Mouse (Mus musculus) splenic B cell, adult 2 months (primary cell): ENCODE data around the gene Pask.
"Not testable (repeated sequence)": the region's sequence is repeated elsewhere in the genome, so short reads cannot be mapped to it uniquely, and the experiment has no call there.

Source experiments
- DNase-seq: peaks from one replicate; pipeline ENCODE4 v3.0.0-alpha.2; 2011; ENCODE audit warnings: low read depth, low spot score
- H3K27me3 ChIP-seq: 2 replicates; pipeline ENCODE4 v1.6.1; 2012; ENCODE audit warnings: mild to moderate bottlenecking, low read length, moderate library complexity, mixed read lengths; ENCODE audit not compliant: control insufficient read depth, poor library complexity, insufficient read depth, severe bottlenecking
- H3K36me3 ChIP-seq: 2 replicates; pipeline ENCODE4 v1.6.1; 2012; ENCODE audit warnings: mild to moderate bottlenecking, low read length, moderate library complexity, mixed read lengths; ENCODE audit not compliant: control insufficient read depth, poor library complexity, insufficient read depth, severe bottlenecking

The Pask gene

DNA sequence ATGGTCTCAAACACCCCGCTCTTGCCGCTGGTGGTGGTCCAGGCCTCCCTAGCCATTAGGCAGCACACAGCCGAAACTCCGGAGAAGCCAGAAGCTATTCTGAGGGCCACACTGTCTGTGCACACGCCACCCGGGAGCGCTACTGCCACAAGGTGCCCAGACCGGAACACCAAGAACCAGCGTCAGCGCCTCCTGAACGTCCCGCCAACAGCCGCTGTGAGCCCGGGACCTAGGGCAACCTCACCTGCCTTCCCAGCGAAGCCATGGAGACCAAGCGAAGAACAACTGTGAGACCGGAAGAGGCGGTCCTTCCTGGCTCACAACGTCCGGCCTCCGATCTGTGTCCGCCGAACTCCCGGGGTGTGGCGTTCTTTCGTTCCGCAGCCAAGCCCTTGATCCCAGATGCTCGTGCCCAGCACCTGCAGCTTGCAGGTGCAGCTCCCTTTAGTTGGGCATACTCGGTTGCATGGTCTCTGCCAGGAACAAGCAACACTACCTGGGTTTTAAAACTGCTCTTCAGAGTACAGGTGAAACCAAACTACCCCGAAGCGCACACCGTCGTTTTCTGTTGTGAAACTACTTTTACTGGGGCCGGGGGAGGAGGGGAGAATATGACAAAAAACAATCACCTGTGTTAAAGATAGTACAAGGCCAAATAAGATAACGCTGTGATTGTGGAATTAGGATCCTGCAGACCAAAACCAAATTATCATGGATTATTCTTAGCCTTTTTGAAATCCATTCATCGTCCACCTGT is 37.5 kb downstream of the Pask start, which contains the start of gene Mterf4:
Mterf4 (minus strand) TSS at position 335 of the 757 bp plus-strand sequence.
- no peaks in the 10 kb centered on the region for H3K27me3 ChIP-seq
- peak; percentile 84 for DNase-seq
- no peaks in the 10 kb centered on the region for H3K36me3 ChIP-seq

DNA sequence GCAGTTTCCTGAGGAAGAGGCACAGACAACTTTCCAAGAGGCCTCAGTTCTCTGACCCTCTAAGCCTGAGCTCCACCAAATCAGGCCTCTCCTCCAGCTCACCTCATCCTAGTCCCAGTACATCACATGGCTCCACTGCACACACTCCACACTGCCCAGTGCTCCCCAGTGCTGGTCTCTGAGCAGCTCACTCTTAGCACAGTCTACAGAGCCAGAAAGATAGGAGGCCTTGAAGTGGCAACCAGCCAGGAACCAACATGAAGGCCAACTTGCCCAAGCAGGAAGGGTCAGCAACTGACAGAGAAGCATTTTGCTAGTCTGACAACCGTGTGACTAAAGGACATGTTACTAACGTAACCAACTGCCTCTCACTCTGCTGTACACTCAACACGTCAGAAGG is 42.7 kb downstream of the Pask start:
- no peaks in the 10 kb centered on the region; the same call in 1 of the 2 replicates for H3K36me3 ChIP-seq
- no peaks in the 10 kb centered on the region for H3K27me3 ChIP-seq
- no peak for DNase-seq

DNA sequence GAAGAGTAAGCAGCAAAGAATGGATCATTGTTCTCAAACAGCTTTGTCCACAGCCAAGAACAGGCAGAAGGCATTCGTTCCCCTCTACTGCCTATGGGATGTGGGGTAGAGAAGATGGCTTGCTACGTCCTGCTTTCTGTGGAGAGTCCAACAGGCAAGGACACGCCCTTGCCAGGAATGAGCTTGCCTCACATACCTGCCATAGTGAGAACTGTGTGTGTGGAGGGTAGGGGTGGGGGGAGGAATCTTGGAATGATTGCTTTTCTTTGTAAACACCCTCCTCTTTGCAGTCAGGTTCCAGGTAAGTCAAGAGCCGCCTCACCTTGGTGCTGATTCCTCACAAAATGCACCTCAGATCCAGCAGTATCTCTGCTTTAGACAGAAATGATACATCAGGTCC is 43.5 kb downstream of the Pask start:
- Histone ChIP-seq H3K36me3 (no peaks in the 10 kb centered on the region; the same call in 1 of the 2 replicates), H3K27me3 (no peaks in the 10 kb centered on the region)
- no peak for DNase-seq

DNA sequence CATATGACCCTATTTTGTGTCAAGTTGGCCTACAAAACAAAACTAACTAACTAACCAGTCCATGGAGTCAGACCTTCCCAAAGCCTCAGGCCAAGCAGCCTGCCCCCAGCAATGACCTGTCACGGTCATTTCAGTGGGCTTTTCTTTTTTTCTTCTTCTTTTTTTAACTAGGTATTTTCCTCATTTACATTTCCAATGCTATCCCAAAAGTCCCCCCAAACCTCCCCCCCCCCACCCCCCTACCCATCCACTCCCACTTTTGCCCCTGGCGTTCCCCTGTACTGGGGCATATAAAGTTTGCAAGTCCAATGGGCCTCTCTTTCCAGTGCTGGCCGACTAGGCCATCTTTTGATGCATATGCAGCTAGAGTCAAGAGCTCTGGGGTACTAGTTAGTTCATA is 48.8 kb downstream of the Pask start:
- H3K27me3 ChIP-seq, H3K36me3 ChIP-seq, DNase-seq: not testable (repeated sequence)

DNA sequence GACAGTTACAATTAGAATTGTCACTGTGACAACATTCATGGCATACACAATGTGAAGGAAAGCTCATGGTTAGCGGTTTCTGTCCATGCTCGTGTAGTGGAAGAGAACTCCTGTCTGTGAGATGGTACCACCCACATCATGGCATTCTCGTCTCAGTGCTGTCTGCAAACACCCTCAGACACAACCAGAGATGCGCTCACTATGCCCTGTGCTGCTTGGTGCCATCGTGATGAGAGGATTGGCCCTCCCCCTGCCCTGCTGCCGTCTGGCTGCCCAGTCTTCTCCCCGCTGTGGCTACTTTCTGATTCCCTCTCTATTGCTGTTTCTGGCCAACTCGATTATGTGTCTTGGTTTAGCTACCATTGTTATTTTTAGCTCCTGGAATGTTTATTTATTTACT is 51.3 kb downstream of the Pask start:
- Histone ChIP-seq H3K27me3 (no peaks in the 10 kb centered on the region), H3K36me3 (no peaks in the 10 kb centered on the region)
- DNase-seq, result no peak

DNA sequence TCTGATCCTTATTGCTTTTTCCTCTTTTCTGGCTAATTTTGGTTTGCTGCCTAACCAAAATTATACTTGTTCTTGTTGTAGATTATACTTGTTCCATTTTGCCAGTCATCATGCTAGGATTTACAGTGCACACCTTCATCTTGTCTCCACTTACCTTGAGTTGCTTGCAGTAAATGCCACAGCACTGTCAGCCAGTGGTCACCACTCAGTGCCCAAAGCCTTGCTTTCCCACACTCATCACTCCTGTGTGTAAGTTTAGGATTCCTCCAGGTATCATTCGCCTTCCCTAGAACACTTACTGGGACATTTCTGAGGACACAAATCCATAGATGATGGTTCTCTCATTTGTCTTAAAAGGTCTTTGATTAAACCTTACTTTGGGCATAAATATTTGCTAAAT is 51.7 kb downstream of the Pask start:
- Histone ChIP-seq H3K27me3 (no peaks in the 10 kb centered on the region), H3K36me3 (no peaks in the 10 kb centered on the region)
- no peak for DNase-seq

DNA sequence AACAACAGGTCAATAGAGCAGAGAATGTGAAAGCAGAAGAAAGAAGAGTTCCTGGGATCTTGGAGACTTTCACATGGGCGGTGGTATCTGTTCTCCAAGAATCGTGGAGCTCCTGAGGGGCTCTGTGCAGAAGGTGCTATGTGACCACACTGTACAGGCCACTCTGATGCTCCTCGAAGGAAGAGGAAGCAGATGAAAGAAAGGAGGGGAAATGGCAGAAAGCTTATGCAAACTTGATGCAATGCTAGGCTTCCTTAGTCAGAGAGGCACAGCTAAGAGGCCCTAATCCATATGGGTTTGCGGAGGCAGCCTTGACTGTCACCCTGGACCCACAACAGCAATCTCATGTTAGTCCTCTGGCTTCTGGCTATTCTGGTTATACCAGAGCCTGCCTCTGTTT is 52.3 kb downstream of the Pask start:
- Histone ChIP-seq H3K36me3 (no peaks in the 10 kb centered on the region), H3K27me3 (no peaks in the 10 kb centered on the region)
- DNase-seq, result no peak

DNA sequence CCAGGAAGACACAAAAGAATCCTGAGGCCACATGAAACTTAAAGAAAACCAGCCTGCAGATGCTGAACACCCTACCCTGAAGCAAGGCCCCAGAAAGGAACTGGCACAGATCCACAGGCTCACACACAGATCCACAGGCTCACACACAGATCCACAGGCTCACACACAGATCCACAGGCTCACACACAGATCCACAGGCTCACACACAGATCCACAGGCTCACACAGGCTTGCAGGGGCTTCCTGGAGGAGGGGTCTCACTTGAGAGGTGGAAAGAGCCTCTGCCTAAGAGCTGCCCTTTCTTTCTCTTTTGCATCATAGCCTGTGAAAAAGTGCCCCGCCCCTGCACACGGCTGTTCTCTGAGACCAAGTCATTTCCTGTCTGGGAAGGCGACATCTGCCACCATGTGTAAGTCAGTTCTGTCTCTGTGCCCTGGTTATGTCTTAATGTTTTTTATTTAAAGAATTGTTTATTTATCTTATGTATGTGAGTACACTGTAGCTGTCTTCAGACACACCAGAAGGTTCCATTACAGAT is 53.5 kb downstream of the Pask start:
- no peak for DNase-seq
- no peaks in the 10 kb centered on the region for H3K36me3 ChIP-seq
- H3K27me3 ChIP-seq, result no peaks in the 10 kb centered on the region

DNA sequence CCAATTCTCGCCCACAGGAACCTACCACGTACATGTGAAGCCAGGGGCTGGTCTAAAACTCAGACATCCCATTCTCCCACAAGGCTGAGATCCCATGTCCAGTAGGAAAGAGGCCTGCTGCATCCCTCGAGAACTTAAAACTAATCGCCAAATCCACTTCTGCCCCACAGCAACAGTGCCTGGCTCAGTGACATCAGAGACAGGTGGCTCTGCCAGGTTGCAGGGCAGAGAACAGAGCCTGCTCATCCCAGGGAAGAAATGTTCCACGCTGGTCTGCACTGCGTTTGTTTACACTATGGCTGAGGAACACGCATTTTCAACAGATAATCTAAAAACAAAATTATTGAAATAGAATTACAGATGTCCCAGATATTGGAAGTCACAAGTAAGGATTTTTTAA is 66.2 kb downstream of the Pask start:
- Histone ChIP-seq H3K36me3 (no peaks in the 10 kb centered on the region), H3K27me3 (no peaks in the 10 kb centered on the region)
- DNase-seq, result no peak

DNA sequence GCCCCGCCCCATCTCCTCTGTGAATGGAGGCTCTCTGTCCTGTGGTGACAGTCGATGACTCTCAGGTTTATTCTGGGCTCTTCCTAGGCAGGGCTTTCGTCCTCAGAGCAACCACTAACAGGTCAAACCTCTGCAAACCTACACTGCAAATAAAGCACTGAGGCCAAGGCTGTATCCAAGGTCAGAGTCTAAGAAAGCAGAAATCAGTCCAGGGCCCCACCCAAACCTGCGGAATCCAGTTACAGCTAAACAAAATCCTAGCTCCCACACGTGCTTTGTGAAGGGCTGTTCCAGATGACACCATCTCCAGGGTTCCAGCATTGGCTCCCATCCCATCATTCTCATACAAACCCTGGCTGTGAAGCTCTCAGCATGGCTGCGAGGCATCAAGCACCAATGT is 67.7 kb downstream of the Pask start:
- Histone ChIP-seq H3K36me3 (no peaks in the 10 kb centered on the region), H3K27me3 (no peaks in the 10 kb centered on the region)
- DNase-seq, result no peak

DNA sequence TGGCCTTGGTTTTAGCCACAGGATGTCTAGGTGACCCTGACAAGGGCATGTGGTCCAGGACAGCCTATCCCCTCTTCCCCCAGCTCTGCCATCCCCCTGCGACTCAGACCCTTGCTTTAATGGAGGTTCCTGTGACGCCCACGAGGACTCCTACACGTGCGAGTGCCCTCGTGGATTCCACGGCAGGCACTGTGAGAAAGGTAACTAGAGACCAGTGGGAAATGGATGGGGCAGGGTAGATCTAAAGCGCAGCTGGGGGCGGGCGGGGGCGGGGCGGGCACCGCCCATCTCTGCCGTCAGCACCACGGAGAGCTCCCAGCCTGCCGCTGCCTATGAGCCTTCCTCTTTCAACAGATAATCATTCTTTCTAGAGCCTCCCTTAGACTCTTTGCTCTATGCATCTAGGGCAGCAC is 70.9 kb downstream of the Pask start:
- DNase-seq, result peak; percentile 40
- H3K36me3 ChIP-seq, result no peaks in the 10 kb centered on the region

DNA sequence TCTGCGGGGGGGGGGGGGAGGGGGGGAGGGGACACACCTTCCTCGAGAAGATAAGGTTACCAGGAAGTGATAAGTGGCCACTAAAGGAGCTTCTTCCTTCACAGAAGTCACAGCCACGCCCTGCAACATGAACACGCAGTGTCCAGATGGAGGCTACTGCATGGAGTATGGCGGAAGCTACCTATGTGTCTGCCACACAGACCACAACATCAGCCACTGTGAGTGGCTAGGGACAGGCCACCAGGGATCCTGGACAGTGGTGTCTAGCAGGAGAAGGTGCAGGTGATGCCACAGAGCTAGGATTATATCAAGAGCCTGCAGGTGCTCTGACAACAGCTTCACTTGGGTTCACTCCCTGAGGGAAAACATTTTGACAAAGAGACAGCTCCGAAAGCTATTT is 71.5 kb downstream of the Pask start:
- H3K27me3 ChIP-seq, result no peaks in the 10 kb centered on the region
- no peaks in the 10 kb centered on the region for H3K36me3 ChIP-seq
- no peak for DNase-seq

More for the DNA sequence above, 70.9 kb downstream of the Pask start:
- H3K27me3 ChIP-seq, result no peaks in the 10 kb centered on the region

DNA sequence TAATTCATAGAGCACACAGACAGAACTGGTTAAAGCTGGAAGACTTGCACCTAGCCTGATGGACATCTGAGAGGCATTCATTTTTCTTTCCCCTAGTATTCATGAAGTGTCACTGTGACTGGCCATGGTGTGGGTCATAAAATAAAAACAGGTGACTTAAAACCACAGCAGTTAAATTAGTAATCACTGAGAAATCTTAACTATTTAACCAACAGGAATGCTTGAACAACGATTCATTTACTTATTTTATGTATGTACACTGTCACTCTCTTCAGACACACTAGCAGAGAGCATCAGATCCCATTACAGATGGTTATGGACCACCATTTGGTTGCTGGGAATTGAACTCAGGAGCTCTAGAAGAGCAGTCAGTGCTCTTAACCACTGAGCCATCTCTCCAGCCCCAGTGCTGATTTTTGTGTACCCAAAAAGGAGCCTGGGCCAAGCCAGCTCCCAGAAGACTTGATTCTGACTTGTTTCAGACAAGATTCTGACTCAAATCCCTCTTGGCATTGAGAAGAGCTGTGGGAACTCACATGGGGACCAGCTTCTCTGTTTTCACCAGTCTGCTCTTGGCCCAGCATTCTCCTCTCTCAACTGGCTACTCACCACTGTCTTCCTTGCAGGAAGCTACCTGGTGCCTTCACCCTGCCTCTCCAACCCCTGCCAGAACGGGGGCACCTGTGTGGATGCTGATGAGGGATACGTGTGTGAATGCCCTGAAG is 72.6 kb downstream of the Pask start:
- no peak for DNase-seq
- no peaks in the 10 kb centered on the region for H3K27me3 ChIP-seq
- no peaks in the 10 kb centered on the region for H3K36me3 ChIP-seq

DNA sequence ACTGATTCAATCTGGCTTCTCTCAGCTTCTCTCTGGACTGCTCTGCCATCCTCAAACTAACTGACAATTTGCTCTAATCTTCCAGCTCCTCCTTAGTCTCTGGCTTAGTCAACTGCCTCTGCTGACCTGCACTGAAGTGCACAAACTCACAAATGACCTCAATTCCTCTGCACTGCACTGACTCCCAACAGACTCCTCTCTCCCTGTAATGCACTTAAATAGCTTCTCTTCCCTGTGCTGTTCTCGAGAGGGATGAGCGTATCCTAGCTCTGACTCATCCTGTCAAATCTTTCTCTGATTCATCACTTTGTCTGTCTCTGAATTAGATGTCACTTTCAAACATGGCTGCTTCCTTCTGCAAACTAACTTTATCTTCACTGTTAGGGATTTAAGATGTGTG is 75.0 kb downstream of the Pask start:
- H3K27me3 ChIP-seq, result no peaks in the 10 kb centered on the region
- H3K36me3 ChIP-seq, result no peaks in the 10 kb centered on the region
- DNase-seq, result no peak

DNA sequence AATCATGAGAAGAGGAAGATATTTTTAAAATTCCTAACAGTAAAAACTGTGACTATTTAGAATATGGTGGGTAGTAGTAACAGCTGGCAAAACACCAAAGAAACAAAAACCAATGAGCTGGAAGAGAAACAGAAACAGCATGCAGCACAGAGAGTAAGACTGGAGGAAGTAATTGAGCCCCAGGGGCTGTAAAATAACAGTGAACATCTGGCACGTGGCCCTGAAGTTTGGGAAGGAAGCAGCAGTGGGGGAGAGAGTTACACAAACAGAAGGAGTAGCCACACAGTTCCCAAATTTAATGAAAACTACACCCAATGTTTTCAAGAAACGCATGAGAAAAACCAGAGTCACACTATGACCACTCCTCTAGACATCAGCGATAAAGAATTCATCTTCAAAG is 76.1 kb downstream of the Pask start:
- no peak for DNase-seq
- no peaks in the 10 kb centered on the region for H3K36me3 ChIP-seq
- no peaks in the 10 kb centered on the region for H3K27me3 ChIP-seq
